Mouse (Mus musculus) small intestine, adult 10 weeks (tissue): Measurements from ENCODE around the gene Olfr1462. TPM values are rescaled to one million over a fixed set of nuclear protein-coding genes. Genes with fewer than 3 reads are reported as not detected.

Experiments used
- polyA plus RNA-seq: library from polyadenylated mRNA; stranded (reverse); fragments of 350-450 nt; fragmentation: Illumina TruSeq; extraction: RNeasy Lipid Tissue Mini Kit (QIAGEN cat#74804); gene quantifications from one replicate; pipeline ENCODE4 v1.2.3, GENCODE M21; 2014; ENCODE audit warnings: low replicate concordance

The Olfr1462 gene
- polyA plus RNA-seq = not detected

DNA sequence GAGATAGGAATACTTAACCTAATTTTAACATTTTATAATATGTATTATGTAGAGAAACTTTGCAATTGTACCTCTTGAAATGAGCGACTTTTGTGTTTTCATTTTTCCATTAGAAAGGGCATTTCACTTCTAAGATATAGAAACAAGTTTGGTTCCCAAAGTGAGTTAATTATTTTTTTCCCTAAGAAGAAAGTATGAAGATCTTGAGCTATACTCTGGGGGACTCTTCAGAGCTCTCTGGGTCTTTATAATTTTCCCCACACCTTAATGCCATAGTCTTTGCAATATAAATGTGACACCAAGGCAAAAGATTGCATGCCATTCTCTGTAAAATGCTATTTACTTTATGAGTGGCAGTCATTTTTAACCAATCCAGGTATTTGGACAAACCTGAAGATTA, at the start of gene Olfr1462:
Gene Olfr1462 (plus strand): TSS at position 301 of the 400 bp plus-strand sequence.

GRCm38 (mm10) chr19:13149449-13149848, 36.1 kb upstream of the Olfr1462 start, which contains the start of gene Olfr1459:
Gene Olfr1459, minus strand, starts transcription at chr19:13149549.

GRCm38 (mm10) chr19:13162700-13163099, 22.8 kb upstream of the Olfr1462 start, which contains the start of gene Olfr1461:
Gene Olfr1461, plus strand, starts transcription at chr19:13163000.

GRCm38 (mm10) chr19:13231028-13231427, 45.5 kb downstream of the Olfr1462 start, which contains the start of gene Olfr1463:
Gene Olfr1463, plus strand, starts transcription at chr19:13231328.

Other genes with a start within 250 kb of the Olfr1462 start
- not detected for gene Olfr1450, start 235.5 kb upstream of the Olfr1462 start, polyA plus RNA-seq
- gene Olfr1451, start 190.7 kb upstream of the Olfr1462 start, polyA plus RNA-seq = not detected
- not detected for gene Olfr1453, start 157.4 kb upstream of the Olfr1462 start, polyA plus RNA-seq
- gene Olfr1454, start 125.1 kb upstream of the Olfr1462 start, polyA plus RNA-seq = not detected
- gene Olfr1457, start 87.8 kb upstream of the Olfr1462 start, polyA plus RNA-seq = not detected
- gene Olfr1458, start 79.0 kb upstream of the Olfr1462 start, polyA plus RNA-seq = not detected
- not detected for gene Olfr1459, start 36.2 kb upstream of the Olfr1462 start, polyA plus RNA-seq
- not detected for gene Olfr1461, start 22.7 kb upstream of the Olfr1462 start, polyA plus RNA-seq
- not detected for gene Olfr1463, start 45.6 kb downstream of the Olfr1462 start, polyA plus RNA-seq
- not detected for gene Olfr1465, start 129.8 kb downstream of the Olfr1462 start, polyA plus RNA-seq
- gene Olfr1466, start 153.1 kb downstream of the Olfr1462 start, polyA plus RNA-seq = not detected
- not detected for gene Olfr1467, start 176.5 kb downstream of the Olfr1462 start, polyA plus RNA-seq
- gene Olfr1469, start 222.1 kb downstream of the Olfr1462 start, polyA plus RNA-seq = not detected